Mouse (Mus musculus) olfactory bulb, adult 2 months (tissue): ENCODE results near the gene Sec14l1.

ENCODE experiments used
- CTCF ChIP-seq: fragments of 200-500 bp; IDR thresholded peaks from 2 replicates; pipeline ENCODE4 v1.5.1; 2012; ENCODE audit warnings: low read depth, mild to moderate bottlenecking, low read length, moderate library complexity; ENCODE audit not compliant: insufficient read depth
- POLR2A ChIP-seq: fragments of 200-500 bp; IDR thresholded peaks from 2 replicates; pipeline ENCODE4 v1.6.1; 2012; ENCODE audit warnings: mild to moderate bottlenecking, low read depth, low read length, moderate library complexity; ENCODE audit not compliant: insufficient read depth

DNA sequence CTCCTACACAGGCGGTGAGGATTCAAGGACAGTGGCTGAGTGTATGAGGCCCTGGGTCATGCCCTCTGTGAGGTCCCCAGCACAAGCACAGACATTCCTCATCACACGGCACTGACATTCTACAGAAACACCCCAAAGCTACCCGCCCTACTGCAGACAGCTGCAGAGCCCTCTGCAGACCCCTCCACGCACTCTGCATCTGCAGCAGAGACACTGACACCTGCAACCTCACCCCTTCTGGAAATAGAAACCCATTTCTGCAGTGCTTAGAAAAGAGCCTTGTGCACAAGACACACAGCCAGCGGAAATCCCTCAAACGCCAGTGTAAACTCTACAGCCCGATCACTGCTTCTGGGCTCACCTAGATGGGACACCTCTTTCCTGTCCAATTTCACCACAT, 44.3 kb upstream of the Sec14l1 start:
- TF ChIP-seq CTCF (no peak), POLR2A (no peak)
